In genomic region chr6:128844586-128845080, GRCm38 (mm10) we compare ENCODE assay signal across 10 mouse cellular contexts. TPM values are rescaled to one million over a fixed set of nuclear protein-coding genes. Genes with fewer than 3 reads are reported as not detected.
DNase-seq lines count a peak whose midpoint lies in the region; ATAC-seq and TF ChIP-seq lines count a peak whose summit lies in the region.
"Had no signal": no experiment of that assay in that cellular context is flagged by ENCODE, and none has a peak within 500 bp of the region (broad histone marks: within the 10 kb centered on the region; RNA-seq: fewer than 3 reads in every experiment).

No protein-coding gene starts in this region.

- 83% methylated on average over 5 of the region's 5 CpGs for WGBS in lung, embryonic 14.5 days
- WGBS in hindbrain, postnatal 0 days: 79% methylated on average over 5 of the region's 5 CpGs
- 88% methylated on average over 5 of the region's 5 CpGs for WGBS in neural tube, embryonic 15.5 days

- H3K27ac ChIP-seq in lung, embryonic 14.5 days (ENCODE audit: low read depth): peak overlapping the region; percentile 99
- no peak overlapping the region; the same call in 1 of the 2 replicates for H3K27ac ChIP-seq in hindbrain, postnatal 0 days
- H3K27ac ChIP-seq in neural tube, embryonic 15.5 days (replicated peaks): no peak overlapping the region

- no peaks in the 10 kb centered on the region for H3K4me1 ChIP-seq in lung, embryonic 14.5 days (ENCODE audit: insufficient read depth)
- 0 out of 2 replicates have a peak, but pooled peaks cover 3% of the 10 kb centered on the region for H3K4me1 ChIP-seq in hindbrain, postnatal 0 days (ENCODE audit: insufficient read depth, low read length)
- peaks cover 21% of the 10 kb centered on the region for H3K4me1 ChIP-seq in neural tube, embryonic 15.5 days

- no peak overlapping the region for H3K4me2 ChIP-seq in lung, embryonic 14.5 days
- peak overlapping the region; percentile 61 for H3K4me2 ChIP-seq in hindbrain, postnatal 0 days (ENCODE audit: low read depth, low read length)
- peak overlapping the region; percentile 69 for H3K4me2 ChIP-seq in neural tube, embryonic 15.5 days

- H3K9me3 ChIP-seq in lung, embryonic 14.5 days (ENCODE audit: low read depth, low read length): no peaks in the 10 kb centered on the region
- H3K9me3 ChIP-seq in hindbrain, postnatal 0 days (ENCODE audit: low read length): no peaks in the 10 kb centered on the region
- no peaks in the 10 kb centered on the region for H3K9me3 ChIP-seq in neural tube, embryonic 15.5 days (replicated peaks)

- H3K9ac ChIP-seq in lung, embryonic 14.5 days: no peak overlapping the region
- H3K9ac ChIP-seq in hindbrain, postnatal 0 days (replicated peaks; ENCODE audit: low read length): no peak overlapping the region
- H3K9ac ChIP-seq in neural tube, embryonic 15.5 days (replicated peaks): 0 out of 2 replicates have a peak overlapping the region, but pooled peaks have one; percentile 14

- peak; percentile 39 for DNase-seq in cerebellum, adult 9-11 months
- no peak for DNase-seq in cerebellum, adult 11-12 months
- no peak for DNase-seq in lung, embryonic 14.5 days
- DNase-seq in lung, postnatal 14 days: no peak
- DNase-seq in hindbrain, postnatal 0 days (ENCODE audit: low spot score): no peak
- DNase-seq in thymus, postnatal 25 days: no peak

- no peak overlapping the region for H3K4me3 ChIP-seq in lung, embryonic 14.5 days (ENCODE audit: low read depth, low read length)
- peak overlapping the region; percentile 61; the same call in 1 of the 2 replicates for H3K4me3 ChIP-seq in hindbrain, postnatal 0 days (ENCODE audit: low read length)
- peak overlapping the region; percentile 93 for H3K4me3 ChIP-seq in neural tube, embryonic 15.5 days (replicated peaks)

- no peak for ATAC-seq in lung, embryonic 14.5 days (ENCODE audit: insufficient read depth)
- no peak for ATAC-seq in hindbrain, postnatal 0 days
- no peak for ATAC-seq in neural tube, embryonic 15.5 days (ENCODE audit: low FRiP score)
- ATAC-seq in monocyte, adult 5-6 weeks (replicated peaks; ENCODE audit: insufficient number of reproducible peaks, low FRiP score, low TSS enrichment, poor library complexity, severe bottlenecking): no peak
- ATAC-seq: activated CD4-positive, CD25-positive, alpha-beta regulatory T cell, adult 4 months had no signal

- H3K36me3 ChIP-seq in lung, embryonic 14.5 days (ENCODE audit: insufficient read depth): no peaks in the 10 kb centered on the region
- no peaks in the 10 kb centered on the region for H3K36me3 ChIP-seq in hindbrain, postnatal 0 days (ENCODE audit: insufficient read depth, low read length)
- no peaks in the 10 kb centered on the region for H3K36me3 ChIP-seq in neural tube, embryonic 15.5 days

- H3K27me3 ChIP-seq in lung, embryonic 14.5 days (ENCODE audit: insufficient read depth, low read length): no peaks in the 10 kb centered on the region
- H3K27me3 ChIP-seq in hindbrain, postnatal 0 days (ENCODE audit: insufficient read depth, low read length): no peaks in the 10 kb centered on the region
- no peaks in the 10 kb centered on the region for H3K27me3 ChIP-seq in neural tube, embryonic 15.5 days (replicated peaks)

- no peak for TF ChIP-seq CTCF in lung, embryonic 14.5 days (IDR thresholded peaks at IDR 0.05; ENCODE audit: low read depth)
- TF ChIP-seq CTCF in hindbrain, postnatal 0 days (IDR thresholded peaks at IDR 0.05; ENCODE audit: low read depth): no peak

RNA-seq across cellular contexts. Expression of gene Klrb1b, which starts 18.5 kb away (rescaled TPM):
- polyA plus RNA-seq in lung, embryonic 14.5 days (2014; fragmentation: Nextera tagmentation; extraction: Ambion mirVana): not detected in 2 replicates
- not detected in 2 replicates for total RNA-seq in hindbrain, postnatal 0 days (2014; rRNA removed)
- not detected in 2 replicates for polyA plus RNA-seq in hindbrain, postnatal 0 days (2015; fragmentation: Nextera tagmentation; extraction: Ambion mirVana)
- 0.49 TPM in 1 of 2 replicates, not detected in the other for polyA plus RNA-seq in neural tube, embryonic 15.5 days (2015; fragmentation: Nextera tagmentation; extraction: Ambion mirVana)
- total RNA-seq in monocyte, adult 5-6 weeks (2017): 99.8 to 219 TPM (median 100 TPM) in 3 replicates
- total RNA-seq: gastrocnemius, postnatal 14 days had no signal
- polyA plus RNA-seq: activated CD4-positive, CD25-positive, alpha-beta regulatory T cell, adult 4 months had no signal

RNA-seq across cellular contexts. Expression of gene Gm44511, which starts 18.5 kb away (rescaled TPM):
- polyA plus RNA-seq in lung, embryonic 14.5 days (2014; fragmentation: Nextera tagmentation; extraction: Ambion mirVana): not detected in 2 replicates
- total RNA-seq in hindbrain, postnatal 0 days (2014; rRNA removed): not detected in 2 replicates
- not detected in 2 replicates for polyA plus RNA-seq in hindbrain, postnatal 0 days (2015; fragmentation: Nextera tagmentation; extraction: Ambion mirVana)
- not detected in 2 replicates for polyA plus RNA-seq in neural tube, embryonic 15.5 days (2015; fragmentation: Nextera tagmentation; extraction: Ambion mirVana)
- total RNA-seq in monocyte, adult 5-6 weeks (2017): 0.57 TPM in 1 of 3 replicates, not detected in the others
- total RNA-seq: gastrocnemius, postnatal 14 days had no signal
- polyA plus RNA-seq: activated CD4-positive, CD25-positive, alpha-beta regulatory T cell, adult 4 months had no signal

RNA-seq across cellular contexts. Expression of gene Clec2i, which starts 42.8 kb away (rescaled TPM):
- 0.14 and 0.15 TPM in 2 replicates for polyA plus RNA-seq in lung, embryonic 14.5 days (2014; fragmentation: Nextera tagmentation; extraction: Ambion mirVana)
- total RNA-seq in hindbrain, postnatal 0 days (2014; rRNA removed): not detected in 2 replicates
- polyA plus RNA-seq in hindbrain, postnatal 0 days (2015; fragmentation: Nextera tagmentation; extraction: Ambion mirVana): 0.06 and 0.08 TPM in 2 replicates
- 0.92 TPM in 1 of 2 replicates, not detected in the other for polyA plus RNA-seq in neural tube, embryonic 15.5 days (2015; fragmentation: Nextera tagmentation; extraction: Ambion mirVana)
- 129 to 160 TPM (median 147 TPM) in 3 replicates for total RNA-seq in monocyte, adult 5-6 weeks (2017)
- total RNA-seq: gastrocnemius, postnatal 14 days had no signal

RNA-seq across cellular contexts. Expression of gene BC035044, which starts 46.3 kb away (rescaled TPM):
- 1.2 TPM in 2 replicates for polyA plus RNA-seq in lung, embryonic 14.5 days (2014; fragmentation: Nextera tagmentation; extraction: Ambion mirVana)
- 0.61 TPM in 1 of 2 replicates, not detected in the other for total RNA-seq in hindbrain, postnatal 0 days (2014; rRNA removed)
- polyA plus RNA-seq in hindbrain, postnatal 0 days (2015; fragmentation: Nextera tagmentation; extraction: Ambion mirVana): 0.39 and 0.88 TPM in 2 replicates
- 0.41 and 5.9 TPM in 2 replicates for polyA plus RNA-seq in neural tube, embryonic 15.5 days (2015; fragmentation: Nextera tagmentation; extraction: Ambion mirVana)
- 29.0 to 64.0 TPM (median 51.6 TPM) in 3 replicates for total RNA-seq in monocyte, adult 5-6 weeks (2017)

RNA-seq across cellular contexts. Expression of gene Klrb1c, which starts 55.6 kb away (rescaled TPM):
- 0.26 and 0.32 TPM in 2 replicates for polyA plus RNA-seq in lung, embryonic 14.5 days (2014; fragmentation: Nextera tagmentation; extraction: Ambion mirVana)
- total RNA-seq in hindbrain, postnatal 0 days (2014; rRNA removed): 0.10 TPM in 1 of 2 replicates, not detected in the other
- 0.13 and 0.14 TPM in 2 replicates for polyA plus RNA-seq in hindbrain, postnatal 0 days (2015; fragmentation: Nextera tagmentation; extraction: Ambion mirVana)
- polyA plus RNA-seq in neural tube, embryonic 15.5 days (2015; fragmentation: Nextera tagmentation; extraction: Ambion mirVana): 0.09 and 0.70 TPM in 2 replicates
- total RNA-seq in monocyte, adult 5-6 weeks (2017): 160 to 719 TPM (median 207 TPM) in 3 replicates
